Mouse (Mus musculus): ENCODE measurements at regions not wholly inside any gene's neighbourhood (a gene's known extent, or its start where the extent isn't known, plus 50 kb on each side); places are given as distances from the start of the nearest gene placed in this dataset.
A peak's percentile ranks its signal among the peaks of the same experiment; 100 is the strongest.

- TF ChIP-seq EP300 (IDR thresholded peaks at IDR 0.05; ENCODE audit: low read length) (no peak), TBP (conservative IDR thresholded peaks at IDR 0.05; ENCODE audit: low read depth, low read length) (no peak), KAT2A (IDR thresholded peaks at IDR 0.05; ENCODE audit: insufficient replicate concordance, low read length) (no peak)
Observed at GRCm38 (mm10) chr4:12538043-12538442, 366.2 kb upstream of the Fam92a start (continued).

- Histone ChIP-seq H3K27ac (ENCODE audit: insufficient read depth, low read depth) (no peak overlapping the region), H3K4me1 (ENCODE audit: control insufficient read depth in 1 of 2, insufficient read depth in 2 of 2) (peaks cover 0 to 9% of the 10 kb centered on the region in 2 experiments; a peak in 1 of 4 replicates), H3K4me2 (ENCODE audit: insufficient read depth, low read depth, poor library complexity, severe bottlenecking) (no peak overlapping the region), H3K9me3 (replicated peaks; ENCODE audit: low read length) (no peaks in the 10 kb centered on the region), H3K4me3 (replicated peaks in 1 of 3; ENCODE audit: low read depth in 2 of 3, low read length in 2 of 3, poor library complexity in 1 of 3) (no peak overlapping the region), H3K79me2 (replicated peaks; ENCODE audit: control insufficient read depth, extremely low read depth, insufficient read depth, poor library complexity, severe bottlenecking) (no peaks in the 10 kb centered on the region), H3K36me3 (replicated peaks in 1 of 2; ENCODE audit: control insufficient read depth in 1 of 2, insufficient read depth in 1 of 2, low read length in 1 of 2) (no peaks in the 10 kb centered on the region), H3K9ac (ENCODE audit: insufficient read depth, low read depth) (no peak overlapping the region), H3K27me3 (replicated peaks) (no peaks in the 10 kb centered on the region)
- TF ChIP-seq IRF4 (IDR thresholded peaks at IDR 0.05; ENCODE audit: low read depth, low read length): no peak
- no peak for TF ChIP-seq BHLHE40 (IDR thresholded peaks at IDR 0.05; ENCODE audit: low read depth, low read length)
- TF ChIP-seq HCFC1 (IDR thresholded peaks at IDR 0.05; ENCODE audit: low read depth, low read length): no peak
- no peak for TF ChIP-seq ETS1 (conservative IDR thresholded peaks at IDR 0.05; ENCODE audit: low read depth, low read length)
- in situ Hi-C loops (cut with MboI; ENCODE audit: low pct_ligation_motif_present, low pct_unique_long_range_greater_than_20kb, low sequenced_read_pairs): loop anchor here (10.0 kb wide), 1 partner anchor 1241 kb away; no protein-coding TSS in a partner anchor
- DNase-seq (ENCODE audit: extremely low read depth): no peak
- dilution Hi-C loops (cut with MboI; ENCODE audit: extremely low pct_ligation_motif_present, extremely low pct_unique_long_range_greater_than_20kb, low sequenced_read_pairs): no loop called here
Observed at GRCm38 (mm10) chr4:12534151-12534550, 362.3 kb upstream of the Fam92a start.

- H3K79me2 ChIP-seq (replicated peaks; ENCODE audit: control insufficient read depth, extremely low read depth, insufficient read depth, poor library complexity, severe bottlenecking): no peaks in the 10 kb centered on the region
- H3K36me3 ChIP-seq (replicated peaks in 1 of 2; ENCODE audit: control insufficient read depth in 1 of 2, insufficient read depth in 1 of 2, low read length in 1 of 2): no peaks in the 10 kb centered on the region
- TF ChIP-seq MEF2A (IDR thresholded peaks at IDR 0.05; ENCODE audit: borderline replicate concordance, low read depth, low read length) (no peak), MAFK (IDR thresholded peaks at IDR 0.05; ENCODE audit: insufficient replicate concordance, low read length) (0 out of 2 replicates have a peak, but pooled peaks have one; percentile 31), JUND (conservative IDR thresholded peaks at IDR 0.05; ENCODE audit: low read depth, low read length) (no peak), ZC3H11A (IDR thresholded peaks at IDR 0.05; ENCODE audit: low read depth, low read length) (no peak), ELF1 (IDR thresholded peaks at IDR 0.05; ENCODE audit: low read depth, low read length) (peak; percentile 45; the same call in 1 of the 2 replicates)
- H3K9me3 ChIP-seq (replicated peaks; ENCODE audit: low read length): no peaks in the 10 kb centered on the region
- dilution Hi-C loops (cut with MboI; ENCODE audit: extremely low pct_ligation_motif_present, extremely low pct_unique_long_range_greater_than_20kb, low sequenced_read_pairs) (no loop called here), in situ Hi-C loops (cut with MboI; ENCODE audit: low pct_ligation_motif_present, low pct_unique_long_range_greater_than_20kb, low sequenced_read_pairs) (loop anchor here (10.0 kb wide), 1 partner anchor 1242 kb away; no protein-coding TSS in a partner anchor)
- H3K4me3 ChIP-seq (replicated peaks in 1 of 3; ENCODE audit: low read depth in 2 of 3, low read length in 2 of 3, poor library complexity in 1 of 3): no peak overlapping the region
- no peak overlapping the region for H3K27ac ChIP-seq (ENCODE audit: insufficient read depth, low read depth)
- peaks cover 0 to 4% of the 10 kb centered on the region in 2 experiments; a peak in 1 of 4 replicates for H3K4me1 ChIP-seq (ENCODE audit: control insufficient read depth in 1 of 2, insufficient read depth in 2 of 2)
- H3K4me2 ChIP-seq (ENCODE audit: insufficient read depth, low read depth, poor library complexity, severe bottlenecking): peak overlapping the region; percentile 46
- DNase-seq (ENCODE audit: extremely low read depth): no peak
- H3K27me3 ChIP-seq (replicated peaks): no peaks in the 10 kb centered on the region
- H3K9ac ChIP-seq (ENCODE audit: insufficient read depth, low read depth): no peak overlapping the region
Observed at GRCm38 (mm10) chr4:12532961-12533360, 361.1 kb upstream of the Fam92a start.
